In the genomic region with DNA sequence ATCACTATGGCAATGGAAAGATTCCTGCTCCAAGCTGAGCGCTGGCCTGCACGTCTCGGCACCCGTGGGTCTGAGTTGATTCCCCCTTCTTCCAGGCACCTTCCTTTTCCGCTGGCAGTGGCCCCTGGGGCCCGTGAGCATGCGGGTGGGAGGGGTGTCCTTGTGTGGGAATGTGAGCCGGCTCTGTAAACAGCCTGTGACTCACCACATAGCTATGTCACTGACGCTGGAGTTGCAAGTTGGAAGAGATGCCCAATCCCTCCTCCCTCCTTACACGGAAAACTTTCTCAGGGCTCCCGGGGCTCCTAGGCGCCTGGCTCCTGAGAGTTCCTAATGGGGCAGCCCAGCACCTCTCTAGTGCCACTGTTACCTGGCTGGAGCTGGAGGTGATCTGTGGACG, we compare ENCODE assay signal across 9 mouse cellular contexts. TPM values are rescaled to one million over a fixed set of nuclear protein-coding genes. Genes with fewer than 3 reads are reported as not detected.
A peak's percentile ranks its signal among the peaks of the same experiment; 100 is the strongest.
DNase-seq lines count a peak whose midpoint lies in the region; ATAC-seq and TF ChIP-seq lines count a peak whose summit lies in the region.
"Had no signal": no experiment of that assay in that cellular context is flagged by ENCODE, and none has a peak within 500 bp of the region (broad histone marks: within the 10 kb centered on the region; RNA-seq: fewer than 3 reads in every experiment).

No protein-coding gene starts in this region.

- peak; percentile 56 for DNase-seq in neural tube, embryonic 11.5 days (ENCODE audit: low spot score)
- DNase-seq in neural tube, embryonic 10.5 days (ENCODE audit: extremely low spot score, low spot score): no peak
- peak; percentile 41 for DNase-seq in forebrain, postnatal 0 days
- DNase-seq in heart, postnatal 4 days: peak; percentile 92
- peak; percentile 42 to 50 for DNase-seq in layer of hippocampus, postnatal 10 days (ENCODE audit: low spot score in 2 of 2)
- peak; percentile 97 for DNase-seq in lung, postnatal 25 days (ENCODE audit: low spot score)

- H3K9me3 ChIP-seq in neural tube, embryonic 11.5 days (ENCODE audit: control insufficient read depth, low read length): no peaks in the 10 kb centered on the region
- H3K9me3 ChIP-seq in forebrain, postnatal 0 days (ENCODE audit: low read length): no peaks in the 10 kb centered on the region

- H3K4me1 ChIP-seq in neural tube, embryonic 11.5 days (ENCODE audit: control insufficient read depth, insufficient read depth, low read length): peaks cover 34% of the 10 kb centered on the region
- H3K4me1 ChIP-seq in forebrain, postnatal 0 days (ENCODE audit: insufficient read depth): peaks cover 29% of the 10 kb centered on the region
- peaks cover 47% of the 10 kb centered on the region for H3K4me1 ChIP-seq in small intestine, adult 2 months (ENCODE audit: control insufficient read depth, insufficient read depth, insufficient read length, low read length)

- no peak for TF ChIP-seq POLR2A in small intestine, adult 2 months (IDR thresholded peaks at IDR 0.05; ENCODE audit: low read depth, low read length)

- H3K4me3 ChIP-seq in neural tube, embryonic 11.5 days (ENCODE audit: low read depth, low read length): no peak overlapping the region
- H3K4me3 ChIP-seq in forebrain, postnatal 0 days (ENCODE audit: low read depth, low read length): no peak overlapping the region
- peak overlapping the region; percentile 40 for H3K4me3 ChIP-seq in small intestine, adult 2 months (ENCODE audit: low read depth, low read length)

- 0 out of 2 replicates have a peak, but pooled peaks cover 2% of the 10 kb centered on the region for H3K36me3 ChIP-seq in neural tube, embryonic 11.5 days (ENCODE audit: control insufficient read depth, insufficient read depth, low read length)
- peaks cover 15% of the 10 kb centered on the region for H3K36me3 ChIP-seq in forebrain, postnatal 0 days (ENCODE audit: insufficient read depth)
- H3K36me3 ChIP-seq in small intestine, adult 2 months (ENCODE audit: control insufficient read depth, insufficient read depth, low read length): peaks cover 29% of the 10 kb centered on the region

- TF ChIP-seq CTCF in forebrain, postnatal 0 days (IDR thresholded peaks at IDR 0.05; ENCODE audit: low read depth): no peak
- no peak for TF ChIP-seq CTCF in small intestine, adult 2 months (IDR thresholded peaks at IDR 0.05; ENCODE audit: extremely low read depth, insufficient read length, insufficient replicate concordance, low read depth, low read length)

- no peak overlapping the region; the same call in 1 of the 2 replicates for H3K9ac ChIP-seq in neural tube, embryonic 11.5 days (ENCODE audit: low read length)
- H3K9ac ChIP-seq in forebrain, postnatal 0 days: no peak overlapping the region

- H3K27me3 ChIP-seq in neural tube, embryonic 11.5 days (ENCODE audit: control insufficient read depth, insufficient read depth, low read length): no peaks in the 10 kb centered on the region
- H3K27me3 ChIP-seq in forebrain, postnatal 0 days (ENCODE audit: insufficient read depth, low read length): no peaks in the 10 kb centered on the region
- no peaks in the 10 kb centered on the region for H3K27me3 ChIP-seq in small intestine, adult 2 months (ENCODE audit: control insufficient read depth, insufficient read depth, low read length)

- no peak overlapping the region for H3K4me2 ChIP-seq in neural tube, embryonic 11.5 days (ENCODE audit: low read depth)
- peak overlapping the region; percentile 90 for H3K4me2 ChIP-seq in forebrain, postnatal 0 days (ENCODE audit: low read depth)

- ATAC-seq in neural tube, embryonic 11.5 days (ENCODE audit: insufficient read depth, low FRiP score, low TSS enrichment): no peak
- peak; percentile 21 for ATAC-seq in forebrain, postnatal 0 days
- no peak for ATAC-seq in monocyte, adult 5-6 weeks (replicated peaks; ENCODE audit: insufficient number of reproducible peaks, low FRiP score, low TSS enrichment, poor library complexity, severe bottlenecking)

- 0 out of 2 replicates have a peak overlapping the region, but pooled peaks have one; percentile 2 for H3K27ac ChIP-seq in neural tube, embryonic 11.5 days (ENCODE audit: low read depth, low read length)
- peak overlapping the region; percentile 59 for H3K27ac ChIP-seq in forebrain, postnatal 0 days (ENCODE audit: low read depth, low read length)
- H3K27ac ChIP-seq in small intestine, adult 2 months (ENCODE audit: insufficient read depth, low read depth, low read length): peak overlapping the region; percentile 93
- H3K27ac ChIP-seq: macrophage had no signal

- WGBS in neural tube, embryonic 11.5 days: 27% methylated on average over 13 of the region's 13 CpGs
- 16% methylated on average over 13 of the region's 13 CpGs for WGBS in forebrain, postnatal 0 days
- WGBS in small intestine, adult 2 months: 16% methylated on average over 13 of the region's 13 CpGs

RNA-seq across cellular contexts. Expression of a gene that starts 5.6 kb away (rescaled TPM):
- 7.0 and 8.3 TPM in 2 replicates for polyA plus RNA-seq in neural tube, embryonic 11.5 days (2014; fragmentation: Nextera tagmentation; extraction: Ambion mirVana)
- 19.7 and 23.2 TPM in 2 replicates for total RNA-seq in forebrain, postnatal 0 days (2014; rRNA removed)
- polyA plus RNA-seq in forebrain, postnatal 0 days (2015; fragmentation: Nextera tagmentation; extraction: Ambion mirVana): 8.4 and 9.6 TPM in 2 replicates
- total RNA-seq in heart, postnatal 4 days (2021): 10 to 100 TPM; 28.1 to 29.1 TPM
- 10 to 100 TPM; 10.3 to 10.4 TPM for total RNA-seq in layer of hippocampus, postnatal 10 days (2021)
- 27.1 and 70.9 TPM in 2 replicates for polyA plus RNA-seq in small intestine, adult 2 months (2012; rRNA removed)
- total RNA-seq in monocyte, adult 5-6 weeks (2017): 73.5 to 94.4 TPM (median 82.2 TPM) in 3 replicates

RNA-seq across cellular contexts. Expression of a gene that starts 21.4 kb away (rescaled TPM):
- 33.4 and 35.9 TPM in 2 replicates for polyA plus RNA-seq in neural tube, embryonic 11.5 days (2014; fragmentation: Nextera tagmentation; extraction: Ambion mirVana)
- 103 and 119 TPM in 2 replicates for total RNA-seq in forebrain, postnatal 0 days (2014; rRNA removed)
- polyA plus RNA-seq in forebrain, postnatal 0 days (2015; fragmentation: Nextera tagmentation; extraction: Ambion mirVana): 22.4 TPM in 2 replicates
- 10 to 100 TPM; 50.6 to 54.8 TPM for total RNA-seq in heart, postnatal 4 days (2021)
- total RNA-seq in layer of hippocampus, postnatal 10 days (2021): 10 to 100 TPM; 91.7 to 93.3 TPM
- 46.9 and 86.6 TPM in 2 replicates for polyA plus RNA-seq in small intestine, adult 2 months (2012; rRNA removed)
- total RNA-seq in monocyte, adult 5-6 weeks (2017): 28.1 to 36.6 TPM (median 32.7 TPM) in 3 replicates

RNA-seq across cellular contexts. Expression of a gene that starts 22.8 kb away (rescaled TPM):
- 0.70 and 1.0 TPM in 2 replicates for polyA plus RNA-seq in neural tube, embryonic 11.5 days (2014; fragmentation: Nextera tagmentation; extraction: Ambion mirVana)
- total RNA-seq in forebrain, postnatal 0 days (2014; rRNA removed): 0.10 and 0.15 TPM in 2 replicates
- 0.12 TPM in 1 of 2 replicates, not detected in the other for polyA plus RNA-seq in forebrain, postnatal 0 days (2015; fragmentation: Nextera tagmentation; extraction: Ambion mirVana)
- under 1 TPM; 0.07 to 0.14 TPM for total RNA-seq in heart, postnatal 4 days (2021)
- total RNA-seq in layer of hippocampus, postnatal 10 days (2021): under 1 TPM in 1 of 2 experiments, not detected in 1; 0.85 TPM
- 277 and 416 TPM in 2 replicates for polyA plus RNA-seq in small intestine, adult 2 months (2012; rRNA removed)
- total RNA-seq in monocyte, adult 5-6 weeks (2017): 0.67 TPM in 1 of 3 replicates, not detected in the others
- polyA plus RNA-seq: macrophage had no signal

RNA-seq across cellular contexts. Expression of a gene that starts 29.3 kb away (rescaled TPM):
- polyA plus RNA-seq in neural tube, embryonic 11.5 days (2014; fragmentation: Nextera tagmentation; extraction: Ambion mirVana): 0.41 TPM in 1 of 2 replicates, not detected in the other
- total RNA-seq in forebrain, postnatal 0 days (2014; rRNA removed): 0.69 TPM in 1 of 2 replicates, not detected in the other
- polyA plus RNA-seq in forebrain, postnatal 0 days (2015; fragmentation: Nextera tagmentation; extraction: Ambion mirVana): not detected in 2 replicates
- not detected for total RNA-seq in heart, postnatal 4 days (2021)
- not detected for total RNA-seq in layer of hippocampus, postnatal 10 days (2021)
- 0.28 TPM in 1 of 2 replicates, not detected in the other for polyA plus RNA-seq in small intestine, adult 2 months (2012; rRNA removed)
- total RNA-seq in monocyte, adult 5-6 weeks (2017): not detected in 3 replicates
- polyA plus RNA-seq: macrophage had no signal

RNA-seq across cellular contexts. Expression of a gene that starts 29.8 kb away (rescaled TPM):
- polyA plus RNA-seq in neural tube, embryonic 11.5 days (2014; fragmentation: Nextera tagmentation; extraction: Ambion mirVana): 71.9 and 79.8 TPM in 2 replicates
- total RNA-seq in forebrain, postnatal 0 days (2014; rRNA removed): 26.9 and 30.1 TPM in 2 replicates
- 63.9 and 66.3 TPM in 2 replicates for polyA plus RNA-seq in forebrain, postnatal 0 days (2015; fragmentation: Nextera tagmentation; extraction: Ambion mirVana)
- total RNA-seq in heart, postnatal 4 days (2021): 10 to 100 TPM; 12.2 to 15.2 TPM
- total RNA-seq in layer of hippocampus, postnatal 10 days (2021): 10 to 100 TPM; 16.1 to 23.2 TPM
- polyA plus RNA-seq in small intestine, adult 2 months (2012; rRNA removed): 18.2 and 20.9 TPM in 2 replicates
- 3.5 to 12.3 TPM (median 7.6 TPM) in 3 replicates for total RNA-seq in monocyte, adult 5-6 weeks (2017)

Comparison
In these comparisons a context has a peak if more than half of its experiments do, and no peak if none do; other contexts are left out.
1. H3K27ac ChIP-seq: peak in every context shown above with its lines; median percentile 93 in small intestine, adult 2 months; 59 in forebrain, postnatal 0 days; 2 in neural tube, embryonic 11.5 days.